8 mouse cellular contexts compared by ENCODE assay signal in the genomic region with DNA sequence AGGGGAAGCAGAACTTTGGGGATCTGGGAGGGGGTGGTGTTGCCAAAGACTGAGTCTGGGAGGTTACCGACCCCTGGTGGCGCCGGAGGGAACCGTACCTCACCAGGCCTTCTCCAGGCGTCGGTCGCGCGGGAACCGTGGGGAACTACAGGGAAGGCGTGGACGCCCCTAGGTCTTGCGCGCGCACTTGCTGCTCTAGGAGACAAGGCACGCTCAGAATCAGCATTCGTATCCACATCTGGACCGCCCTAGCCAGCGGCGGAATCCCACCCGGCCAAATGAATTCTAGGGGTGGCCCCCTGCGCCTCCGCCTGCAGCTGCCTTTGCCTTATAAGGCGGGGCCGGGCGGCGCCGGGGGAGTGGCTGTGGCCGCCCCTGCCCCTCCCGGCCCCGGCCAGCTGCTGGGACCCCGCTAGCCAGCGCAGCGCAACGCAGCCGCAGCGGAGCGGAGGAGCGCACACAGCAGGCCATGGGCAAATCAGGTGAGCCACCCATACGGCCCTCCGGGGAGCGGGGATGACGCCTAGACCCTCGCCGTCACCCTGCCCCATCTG. TPM values are rescaled to one million over a fixed set of nuclear protein-coding genes. Genes with fewer than 3 reads are reported as not detected.
DNase-seq lines count a peak whose midpoint lies in the region; ATAC-seq and TF ChIP-seq lines count a peak whose summit lies in the region.

TSS of gene Glipr2 (plus strand) at position 110 of the 554 bp plus-strand sequence.

- H3K27ac ChIP-seq in intestine, embryonic 14.5 days (ENCODE audit: low read depth), result peak within 1 kb of the TSS; percentile 94
- H3K27ac ChIP-seq in limb, embryonic 12.5 days, result peak within 1 kb of the TSS; percentile 95
- H3K27ac ChIP-seq in midbrain, embryonic 13.5 days, result peak within 1 kb of the TSS; percentile 69
- H3K27ac ChIP-seq in small intestine, adult 2 months (ENCODE audit: insufficient read depth, low read depth, low read length), result 0 out of 2 replicates have a peak within 1 kb of the TSS, but pooled peaks have one; percentile 17

- WGBS in intestine, embryonic 14.5 days, result under 1% methylated on average over 45 of the region's 45 CpGs
- WGBS in limb, embryonic 12.5 days, result under 1% methylated on average over 45 of the region's 45 CpGs
- 0% methylated on average over 45 of the region's 45 CpGs for WGBS in midbrain, embryonic 13.5 days
- WGBS in small intestine, adult 2 months, result under 1% methylated on average over 45 of the region's 45 CpGs

- peak; percentile 79 for TF ChIP-seq CTCF in small intestine, adult 2 months (IDR thresholded peaks at IDR 0.05; ENCODE audit: extremely low read depth, insufficient read length, insufficient replicate concordance, low read depth, low read length)

- peak within 1 kb of the TSS; percentile 84 for H3K4me2 ChIP-seq in intestine, embryonic 14.5 days (ENCODE audit: low read length)
- H3K4me2 ChIP-seq in limb, embryonic 12.5 days, result peak within 1 kb of the TSS; percentile 76
- peak within 1 kb of the TSS; percentile 96 for H3K4me2 ChIP-seq in midbrain, embryonic 13.5 days (replicated peaks)

- peak; percentile 74 to 89 for DNase-seq in adrenal gland, adult (ENCODE audit: inconsistent age in 2 of 2, low spot score in 1 of 2)
- DNase-seq in adrenal gland, adult 8-10 months, result no peak
- peak; percentile 91 for DNase-seq in embryo, embryonic 11.5 days (ENCODE audit: low read depth, low spot score)
- DNase-seq in gastrocnemius, postnatal 36 days, result peak; percentile 78 to 84
- peak; percentile 96 for DNase-seq in intestine, embryonic 14.5 days (ENCODE audit: low spot score)

- H3K4me1 ChIP-seq in intestine, embryonic 14.5 days (replicated peaks; ENCODE audit: control insufficient read depth, insufficient read depth, low read length), result peaks cover 16% of the 10 kb centered on the region
- peaks cover 26% of the 10 kb centered on the region for H3K4me1 ChIP-seq in limb, embryonic 12.5 days (replicated peaks)
- H3K4me1 ChIP-seq in midbrain, embryonic 13.5 days (replicated peaks), result peaks cover 13% of the 10 kb centered on the region
- peaks cover 44% of the 10 kb centered on the region for H3K4me1 ChIP-seq in small intestine, adult 2 months (ENCODE audit: control insufficient read depth, insufficient read depth, insufficient read length, low read length)

- no peaks in the 10 kb centered on the region for H3K36me3 ChIP-seq in intestine, embryonic 14.5 days (ENCODE audit: control insufficient read depth, insufficient read depth, low read length)
- H3K36me3 ChIP-seq in limb, embryonic 12.5 days, result no peaks in the 10 kb centered on the region
- H3K36me3 ChIP-seq in midbrain, embryonic 13.5 days, result no peaks in the 10 kb centered on the region
- no peaks in the 10 kb centered on the region for H3K36me3 ChIP-seq in small intestine, adult 2 months (ENCODE audit: control insufficient read depth, insufficient read depth, low read length)

- TF ChIP-seq POLR2A in small intestine, adult 2 months (IDR thresholded peaks at IDR 0.05; ENCODE audit: low read depth, low read length), result no peak

- ATAC-seq in intestine, embryonic 14.5 days (replicated peaks; ENCODE audit: low FRiP score, low TSS enrichment, low read depth), result peak; percentile 90
- ATAC-seq in limb, embryonic 12.5 days (ENCODE audit: insufficient number of reproducible peaks, insufficient read depth, low FRiP score, low TSS enrichment, low read depth), result peak; percentile 92
- peak; percentile 89 for ATAC-seq in midbrain, embryonic 13.5 days

- H3K9ac ChIP-seq in intestine, embryonic 14.5 days (ENCODE audit: low read length), result peak within 1 kb of the TSS; percentile 65
- peak within 1 kb of the TSS; percentile 70 for H3K9ac ChIP-seq in limb, embryonic 12.5 days (replicated peaks)
- peak within 1 kb of the TSS; percentile 77 for H3K9ac ChIP-seq in midbrain, embryonic 13.5 days (replicated peaks)

- H3K4me3 ChIP-seq in intestine, embryonic 14.5 days (ENCODE audit: low read depth, low read length), result peak within 1 kb of the TSS; percentile 75
- peak within 1 kb of the TSS; percentile 70 for H3K4me3 ChIP-seq in limb, embryonic 12.5 days (replicated peaks)
- H3K4me3 ChIP-seq in midbrain, embryonic 13.5 days (replicated peaks), result peak within 1 kb of the TSS; percentile 71
- peak within 1 kb of the TSS; percentile 82 for H3K4me3 ChIP-seq in small intestine, adult 2 months (ENCODE audit: low read depth, low read length)

- no peaks in the 10 kb centered on the region; the same call in 1 of the 2 replicates for H3K27me3 ChIP-seq in intestine, embryonic 14.5 days (replicated peaks; ENCODE audit: control insufficient read depth, insufficient read depth, low read length)
- H3K27me3 ChIP-seq in limb, embryonic 12.5 days, result no peaks in the 10 kb centered on the region
- H3K27me3 ChIP-seq in midbrain, embryonic 13.5 days, result peaks cover 50% of the 10 kb centered on the region; the same call in 1 of the 2 replicates
- H3K27me3 ChIP-seq in small intestine, adult 2 months (ENCODE audit: control insufficient read depth, insufficient read depth, low read length), result no peaks in the 10 kb centered on the region

- intact Hi-C loops in gastrocnemius, postnatal 36 days (cut with DNase I), result loop anchor here (2.0 kb wide), 1 partner anchor 33 kb away; no protein-coding TSS in a partner anchor

- H3K9me3 ChIP-seq in intestine, embryonic 14.5 days (ENCODE audit: control insufficient read depth, low read length), result no peaks in the 10 kb centered on the region
- no peaks in the 10 kb centered on the region for H3K9me3 ChIP-seq in limb, embryonic 12.5 days
- H3K9me3 ChIP-seq in midbrain, embryonic 13.5 days, result no peaks in the 10 kb centered on the region

RNA-seq across cellular contexts. Expression of gene Glipr2, which starts in this region (rescaled TPM):
- total RNA-seq in adrenal gland, adult 8-10 months (2022), result 1 to 10 TPM; 1.8 to 3.1 (median 2.0) TPM
- 1 to 10 TPM; 2.4 to 3.0 TPM for total RNA-seq in gastrocnemius, postnatal 36 days (2021)
- polyA plus RNA-seq in intestine, embryonic 14.5 days (2014; fragmentation: Nextera tagmentation; extraction: Ambion mirVana), result 102 and 126 TPM in 2 replicates
- polyA plus RNA-seq in limb, embryonic 12.5 days (2016; fragmentation: Nextera tagmentation; extraction: Ambion mirVana), result 86.2 and 89.9 TPM in 2 replicates
- polyA plus RNA-seq in midbrain, embryonic 13.5 days (2015; fragmentation: Nextera tagmentation; extraction: Ambion mirVana), result 33.7 and 35.3 TPM in 2 replicates
- 3.2 and 9.7 TPM in 2 replicates for polyA plus RNA-seq in small intestine, adult 2 months (2012; rRNA removed)

Comparison
In these comparisons a context has a peak if more than half of its experiments do, and no peak if none do; other contexts are left out.
1. H3K27ac ChIP-seq: peak in every context shown above with its lines; median percentile 95 in limb, embryonic 12.5 days; 94 in intestine, embryonic 14.5 days; 69 in midbrain, embryonic 13.5 days; 17 in small intestine, adult 2 months.